Mouse (Mus musculus): Measurements from ENCODE around the gene Serpina3f. TPM values are rescaled to one million over a fixed set of nuclear protein-coding genes. Genes with fewer than 3 reads are reported as not detected.

Gene Serpina3f
- total RNA-seq, 2 experiments from 2014 or later: not detected

DNA sequence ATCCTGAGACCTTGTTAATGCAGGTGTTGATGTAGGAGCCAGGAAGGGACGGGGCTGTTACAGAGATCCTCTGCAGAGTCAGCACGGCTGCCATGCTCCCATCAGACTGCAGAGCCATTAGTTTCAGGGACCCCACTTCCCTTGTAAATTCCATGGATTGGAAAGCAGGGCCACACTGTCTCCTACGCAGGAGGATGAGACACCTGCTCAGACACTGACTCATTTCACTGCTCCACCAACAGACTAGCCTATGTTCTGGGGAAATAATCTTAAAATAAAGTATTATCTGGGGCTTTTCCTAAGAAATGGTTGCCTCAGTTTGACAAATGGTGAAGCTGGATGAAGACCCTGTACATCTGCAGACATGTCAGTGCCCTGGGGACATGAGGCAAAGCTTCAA is 33.9 kb downstream of the Serpina3f start:
- DNase-seq (ENCODE audit: low spot score in 2 of 2): peak; percentile 7 to 35

DNA sequence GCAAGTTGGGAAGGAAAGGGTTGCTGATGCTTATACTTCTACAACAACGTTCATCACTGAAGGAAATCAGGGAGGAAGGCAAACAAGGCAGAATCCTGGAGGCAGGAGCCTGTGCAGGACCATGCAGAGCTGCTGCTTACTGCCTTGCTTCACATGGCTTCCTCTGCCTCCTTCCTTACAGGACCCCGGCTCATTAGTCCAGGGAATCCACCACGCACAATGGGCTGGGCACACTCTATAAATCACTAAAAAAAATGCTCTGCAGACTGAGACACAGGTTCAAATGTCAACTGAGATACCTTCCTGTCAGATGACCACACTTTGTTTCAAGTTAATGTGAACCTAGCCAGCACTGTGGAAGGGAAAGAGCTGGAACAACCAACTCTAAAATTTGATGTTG is 46.7 kb downstream of the Serpina3f start:
- no peak for DNase-seq (ENCODE audit: low spot score in 2 of 2)

DNA sequence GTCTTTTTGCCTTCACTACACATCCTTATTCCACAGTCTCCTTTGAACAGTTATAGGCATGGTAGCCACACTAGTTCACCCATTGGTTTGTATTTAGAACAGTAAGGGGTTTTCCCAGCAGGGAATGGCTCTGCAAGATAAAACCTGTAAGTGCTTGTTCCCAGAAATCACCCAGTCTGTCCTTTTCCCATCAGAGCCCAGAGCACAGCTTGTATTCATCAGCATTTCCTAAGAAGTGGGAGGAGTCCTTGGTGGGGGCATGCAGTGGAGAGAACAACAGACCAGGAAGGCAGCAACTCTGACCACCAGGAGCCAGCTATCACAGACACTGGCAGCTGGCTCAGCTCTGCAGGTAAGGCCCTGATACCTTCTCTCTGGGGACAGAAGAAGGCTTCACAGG is 48.5 kb downstream of the Serpina3f start, which contains the start of gene Serpina3i:
Serpina3i (plus strand) TSS at position 260 of the 400 bp plus-strand sequence.
- DNase-seq (ENCODE audit: low spot score in 2 of 2): no peak

DNA sequence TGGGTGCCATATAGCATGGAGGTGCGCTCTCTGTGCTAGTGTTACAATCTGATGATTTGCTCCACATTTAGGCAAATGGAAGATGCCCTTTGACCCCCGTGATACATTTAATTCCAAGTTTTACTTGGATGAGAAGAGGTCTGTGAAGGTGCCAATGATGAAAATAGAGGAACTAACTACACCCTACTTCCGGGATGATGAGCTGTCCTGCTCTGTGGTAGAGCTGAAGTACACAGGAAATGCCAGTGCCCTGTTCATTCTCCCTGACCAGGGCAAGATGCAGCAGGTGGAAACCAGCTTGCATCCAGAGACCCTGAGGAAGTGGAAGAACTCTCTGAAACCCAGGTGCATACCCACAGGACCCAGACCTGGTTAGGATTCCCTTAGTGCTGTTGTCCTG is 52.0 kb downstream of the Serpina3f start:
- DNase-seq (ENCODE audit: low spot score in 2 of 2): no peak

Other genes with a start within 250 kb of the Serpina3f start
- gene Serpina11, start 224.6 kb upstream of the Serpina3f start, total RNA-seq (2021): not detected
- under 1 TPM in 1 of 2 experiments, not detected in 1; 0.32 TPM for gene Serpina9, start 200.8 kb upstream of the Serpina3f start, total RNA-seq (2021)
- not detected for gene Serpina12, start 170.1 kb upstream of the Serpina3f start, total RNA-seq (2021)
- gene Serpina5, start 113.4 kb upstream of the Serpina3f start, total RNA-seq (2021): not detected
- gene Serpina3a, start 101.8 kb upstream of the Serpina3f start, total RNA-seq (2021): not detected
- gene Serpina3b, start 86.5 kb upstream of the Serpina3f start, total RNA-seq (2021): not detected
- gene Serpina3c, start 60.7 kb upstream of the Serpina3f start, total RNA-seq (2021): under 1 TPM; 0.20 to 0.37 TPM
- gene Serpina3g, start 21.7 kb downstream of the Serpina3f start, total RNA-seq (2021): 1 to 10 TPM; 2.7 to 3.5 TPM
- gene Serpina3i, start 48.6 kb downstream of the Serpina3f start, total RNA-seq (2021): under 1 TPM; 0.79 to 0.84 TPM
- gene Serpina3j, start 100.0 kb downstream of the Serpina3f start, total RNA-seq (2021): not detected
- gene Serpina3k, start 123.9 kb downstream of the Serpina3f start, total RNA-seq (2021): not detected
- gene Serpina3m, start 123.9 kb downstream of the Serpina3f start, total RNA-seq (2021): under 1 TPM; 0.36 to 0.37 TPM
- gene Serpina3n, start 192.2 kb downstream of the Serpina3f start, total RNA-seq (2021): 10 to 100 TPM; 85.3 to 87.4 TPM

All from layer of hippocampus, adult 18-20 months (tissue).